Mouse (Mus musculus) urinary bladder, postnatal 25 days (tissue): ENCODE measurements around the gene Pif1.

Source experiments
- DNase-seq: peaks from one replicate; pipeline ENCODE4 v3.0.0; 2022; ENCODE audit warnings: low spot score

Gene Pif1

GRCm38 (mm10) chr9:65640838-65641410 is 54.0 kb downstream of the Pif1 start:
- DNase-seq: no peak

GRCm38 (mm10) chr9:65641446-65642052 is 54.6 kb downstream of the Pif1 start:
- DNase-seq: no peak

GRCm38 (mm10) chr9:65642546-65642945 is 55.6 kb downstream of the Pif1 start:
- DNase-seq: no peak

GRCm38 (mm10) chr9:65644960-65645359 is 58.0 kb downstream of the Pif1 start:
- no peak for DNase-seq
